8 mouse cellular contexts compared by ENCODE assay signal in the genomic region with DNA sequence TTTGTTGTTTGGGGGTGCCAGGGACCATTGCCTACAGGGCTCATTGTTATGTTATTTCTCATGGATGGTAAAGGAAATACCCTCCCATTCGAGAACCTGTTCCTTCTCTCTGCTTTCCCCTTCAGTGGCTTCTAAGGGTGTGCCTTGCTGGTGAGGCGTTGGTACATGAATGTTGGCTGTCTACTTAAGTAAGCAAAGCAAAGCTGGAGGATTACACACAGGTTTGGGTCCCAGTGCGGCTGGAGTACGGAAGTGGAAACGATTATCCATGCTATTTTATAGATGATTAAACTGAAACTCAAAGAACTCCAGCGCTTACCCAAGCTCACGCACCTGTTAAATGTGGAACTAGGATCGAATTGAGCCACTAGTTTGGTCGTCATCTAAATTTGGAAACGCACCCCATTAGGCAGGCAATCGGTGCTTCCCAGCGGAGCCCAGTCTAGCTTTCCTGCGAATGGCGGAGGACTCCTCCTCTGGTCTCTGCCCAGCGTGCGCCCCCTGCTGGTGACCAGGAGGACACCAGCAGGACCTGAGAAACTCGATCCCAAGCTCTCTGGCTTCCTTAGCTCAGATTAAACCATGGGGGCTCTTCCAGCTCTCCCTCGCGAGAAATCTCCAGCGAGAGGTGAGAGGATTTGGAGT. TPM values are rescaled to one million over a fixed set of nuclear protein-coding genes. Genes with fewer than 3 reads are reported as not detected.
DNase-seq lines count a peak whose midpoint lies in the region; ATAC-seq lines count a peak whose summit lies in the region.

No protein-coding gene starts in this region.

- no peak overlapping the region for H3K27ac ChIP-seq in forebrain, embryonic 10.5 days
- H3K27ac ChIP-seq in heart, embryonic 15.5 days, result peak overlapping the region; percentile 80
- H3K27ac ChIP-seq in liver, embryonic 13.5 days, result no peak overlapping the region
- H3K27ac ChIP-seq in stomach, embryonic 14.5 days (ENCODE audit: low read length), result peak overlapping the region; percentile 56

- H3K4me1 ChIP-seq in forebrain, embryonic 10.5 days, result peaks cover 55% of the 10 kb centered on the region
- peaks cover 45% of the 10 kb centered on the region for H3K4me1 ChIP-seq in heart, embryonic 15.5 days (replicated peaks)
- H3K4me1 ChIP-seq in liver, embryonic 13.5 days (replicated peaks), result peaks cover 26% of the 10 kb centered on the region
- 0 out of 2 replicates have a peak, but pooled peaks cover 11% of the 10 kb centered on the region for H3K4me1 ChIP-seq in stomach, embryonic 14.5 days (ENCODE audit: control insufficient read depth, insufficient read depth, low read length)

- peak overlapping the region; percentile 53 for H3K4me3 ChIP-seq in forebrain, embryonic 10.5 days
- peak overlapping the region; percentile 53 for H3K4me3 ChIP-seq in heart, embryonic 15.5 days
- peak overlapping the region; percentile 49 for H3K4me3 ChIP-seq in liver, embryonic 13.5 days (replicated peaks)
- H3K4me3 ChIP-seq in stomach, embryonic 14.5 days (ENCODE audit: low read depth, low read length), result peak overlapping the region; percentile 33

- peak overlapping the region; percentile 82 for H3K4me2 ChIP-seq in heart, embryonic 15.5 days
- H3K4me2 ChIP-seq in liver, embryonic 13.5 days, result peak overlapping the region; percentile 68
- H3K4me2 ChIP-seq in stomach, embryonic 14.5 days (replicated peaks; ENCODE audit: low read depth, low read length), result peak overlapping the region; percentile 85

- peak; percentile 87 for DNase-seq in CD4-positive, CD25-positive, alpha-beta regulatory T cell, adult 2 months (ENCODE audit: low read depth, low spot score)
- DNase-seq in c-Kit-negative CD71-positive TER-119-positive erythroid progenitor cells, embryonic 14.5 days (ENCODE audit: low read depth, low spot score), result peak; percentile 16
- peak; percentile 87 for DNase-seq in forebrain, embryonic 10.5 days (ENCODE audit: extremely low spot score, low spot score)
- peak; percentile 88 for DNase-seq in kidney, postnatal 14 days
- peak; percentile 43 for DNase-seq in liver, embryonic 13.5 days
- peak; percentile 47 to 61 for DNase-seq in natural killer cell, adult 2 months (ENCODE audit: low spot score in 2 of 2)

- no peaks in the 10 kb centered on the region for H3K9me3 ChIP-seq in forebrain, embryonic 10.5 days
- no peaks in the 10 kb centered on the region for H3K9me3 ChIP-seq in heart, embryonic 15.5 days (replicated peaks)
- no peaks in the 10 kb centered on the region for H3K9me3 ChIP-seq in liver, embryonic 13.5 days (replicated peaks)
- H3K9me3 ChIP-seq in stomach, embryonic 14.5 days (ENCODE audit: control insufficient read depth, low read depth, low read length), result no peaks in the 10 kb centered on the region

- peak; percentile 45 for ATAC-seq in heart, embryonic 15.5 days (replicated peaks; ENCODE audit: insufficient number of reproducible peaks, insufficient read depth, low FRiP score, low read depth)
- ATAC-seq in liver, embryonic 13.5 days (ENCODE audit: low read depth), result peak; percentile 47; the same call in 1 of the 2 replicates
- peak; percentile 79 for ATAC-seq in stomach, embryonic 14.5 days (ENCODE audit: insufficient number of reproducible peaks, insufficient read depth, low FRiP score, low read depth)

- H3K9ac ChIP-seq in heart, embryonic 15.5 days, result peak overlapping the region; percentile 44
- peak overlapping the region; percentile 35; the same call in 1 of the 2 replicates for H3K9ac ChIP-seq in liver, embryonic 13.5 days
- no peak overlapping the region for H3K9ac ChIP-seq in stomach, embryonic 14.5 days (replicated peaks; ENCODE audit: low read depth, low read length)

- H3K27me3 ChIP-seq in forebrain, embryonic 10.5 days (ENCODE audit: poor library complexity, severe bottlenecking), result peaks cover 93% of the 10 kb centered on the region
- no peaks in the 10 kb centered on the region for H3K27me3 ChIP-seq in heart, embryonic 15.5 days
- H3K27me3 ChIP-seq in liver, embryonic 13.5 days, result peaks cover 19% of the 10 kb centered on the region; the same call in 1 of the 2 replicates
- no peaks in the 10 kb centered on the region for H3K27me3 ChIP-seq in stomach, embryonic 14.5 days (ENCODE audit: control insufficient read depth, insufficient read depth, low read length)

- WGBS in forebrain, embryonic 10.5 days, result under 1% methylated on average over 20 of the region's 20 CpGs
- under 1% methylated on average over 20 of the region's 20 CpGs for WGBS in heart, embryonic 15.5 days
- 1% methylated on average over 20 of the region's 20 CpGs for WGBS in liver, embryonic 13.5 days (ENCODE audit: insufficient replicate concordance)
- WGBS in stomach, embryonic 14.5 days, result under 1% methylated on average over 20 of the region's 20 CpGs

- no peaks in the 10 kb centered on the region for H3K36me3 ChIP-seq in forebrain, embryonic 10.5 days (replicated peaks)
- H3K36me3 ChIP-seq in heart, embryonic 15.5 days, result no peaks in the 10 kb centered on the region
- H3K36me3 ChIP-seq in liver, embryonic 13.5 days, result no peaks in the 10 kb centered on the region
- no peaks in the 10 kb centered on the region for H3K36me3 ChIP-seq in stomach, embryonic 14.5 days (ENCODE audit: control insufficient read depth, insufficient read depth, low read length)

RNA-seq across cellular contexts. Expression of a gene that starts 5.3 kb away (rescaled TPM):
- polyA plus RNA-seq in forebrain, embryonic 10.5 days (2016; fragmentation: Nextera tagmentation; extraction: Ambion mirVana), result 0.32 and 0.45 TPM in 2 replicates
- polyA plus RNA-seq in heart, embryonic 15.5 days (2015; fragmentation: Nextera tagmentation; extraction: Ambion mirVana), result 1.8 and 2.4 TPM in 2 replicates
- 0.40 and 0.61 TPM in 2 replicates for polyA plus RNA-seq in liver, embryonic 13.5 days (2015; fragmentation: Nextera tagmentation; extraction: Ambion mirVana)
- polyA plus RNA-seq in stomach, embryonic 14.5 days (2014; fragmentation: Nextera tagmentation; extraction: Ambion mirVana), result 2.5 and 2.9 TPM in 2 replicates

Comparison
In these comparisons a context has a peak if more than half of its experiments do, and no peak if none do; other contexts are left out.
1. DNase-seq: peak in every context shown above with its lines; median percentile 88 in kidney, postnatal 14 days; 87 in CD4-positive, CD25-positive, alpha-beta regulatory T cell, adult 2 months; 87 in forebrain, embryonic 10.5 days; 54 in natural killer cell, adult 2 months; 43 in liver, embryonic 13.5 days; 16 in c-Kit-negative CD71-positive TER-119-positive erythroid progenitor cells, embryonic 14.5 days.
2. H3K27ac ChIP-seq: peak in heart, embryonic 15.5 days (single experiment) and stomach, embryonic 14.5 days (single experiment); none in forebrain, embryonic 10.5 days (single experiment) and liver, embryonic 13.5 days (single experiment).
3. Peak in every context shown above with its lines, with median percentiles within 50 percentile points of each other: H3K4me3 ChIP-seq, ATAC-seq and H3K4me2 ChIP-seq.